Mouse (Mus musculus) forebrain, embryonic 11.5 days (tissue): ENCODE measurements around the gene Marf1. TPM values are rescaled to one million over a fixed set of nuclear protein-coding genes. Genes with fewer than 3 reads are reported as not detected.
"Not testable (repeated sequence)": the region's sequence is repeated elsewhere in the genome, so short reads cannot be mapped to it uniquely, and the experiment has no call there.

Source experiments
- ATAC-seq: fragments of 200-750 bp; cut with Nextera tagmentation; replicated peaks from 2 replicates; pipeline ENCODE4 v1.8.0; 2017; ENCODE audit warnings: moderate TSS enrichment; ENCODE audit not compliant: low FRiP score
- DNase-seq: peaks from one replicate; pipeline ENCODE4 v3.0.0-alpha.2; 2017; ENCODE audit warnings: low spot score
- H3K27ac ChIP-seq: fragments of 300-500 bp; sonication (generic); 2 replicates; pipeline ENCODE4 v1.5.1; 2014; ENCODE audit warnings: low read depth, low read length
- H3K27me3 ChIP-seq: fragments of 300-500 bp; sonication (generic); 2 replicates; pipeline ENCODE4 v1.6.1; 2014; ENCODE audit warnings: mild to moderate bottlenecking, low read length, mixed read lengths; ENCODE audit not compliant: control insufficient read depth, insufficient read depth
- H3K36me3 ChIP-seq: fragments of 300-500 bp; sonication (generic); 2 replicates; pipeline ENCODE4 v1.6.1; 2014; ENCODE audit warnings: mild to moderate bottlenecking, low read length, moderate library complexity, mixed read lengths; ENCODE audit not compliant: control insufficient read depth, insufficient read depth
- H3K4me1 ChIP-seq: fragments of 300-500 bp; sonication (generic); replicated peaks from 2 replicates; pipeline ENCODE4 v1.6.1; 2014; ENCODE audit warnings: low read length, mixed read lengths; ENCODE audit not compliant: control insufficient read depth, insufficient read depth
- H3K4me2 ChIP-seq: fragments of 300-500 bp; sonication (generic); 2 replicates; pipeline ENCODE4 v1.6.1; 2014; ENCODE audit warnings: low read depth, mild to moderate bottlenecking, low read length, moderate library complexity, mixed read lengths; ENCODE audit not compliant: severe bottlenecking
- H3K4me3 ChIP-seq: fragments of 300-500 bp; sonication (generic); 2 replicates; pipeline ENCODE4 v1.5.1; 2014; ENCODE audit warnings: low read depth, low read length
- H3K9ac ChIP-seq: fragments of 300-500 bp; sonication (generic); 2 replicates; pipeline ENCODE4 v1.6.1; 2014; ENCODE audit warnings: low read length
- H3K9me3 ChIP-seq: fragments of 300-500 bp; sonication (generic); 2 replicates; pipeline ENCODE4 v1.6.1; 2016; ENCODE audit warnings: low read length, mixed read lengths; ENCODE audit not compliant: control insufficient read depth
- WGBS: fragments of 180-500 bp; shearing (Covaris S2); extraction: QIAGEN DNeasy Blood & Tissue Kit; methylation state at CpG from one replicate; pipeline ENCODE4 v1.1.7; 2014; 5-methylcytosine and 5-hydroxymethylcytosine counted together
- microRNA counts: library from miRNA; unstranded; fragments of <30 nt; microRNA quantifications from one replicate; lab custom pipeline; 2015
- microRNA-seq: library from miRNA; unstranded; fragments of <30 nt; microRNA quantifications from one replicate; pipeline ENCODE4, GENCODE M21; 2016; ENCODE audit not compliant: insufficient number of aligned reads
- polyA plus RNA-seq: library from polyadenylated mRNA; unstranded; fragments of >200 nt; fragmentation: Nextera tagmentation; extraction: Ambion mirVana; gene quantifications from 2 replicates; pipeline ENCODE4 v1.2.1, GENCODE M21; 2014

Marf1 gene
- polyA plus RNA-seq, 1 experiment from 2014 or later = 16.0 TPM

- ATAC-seq (no peak), DNase-seq (no peak)
- WGBS = 92% methylated on average over 2 of the region's 2 CpGs
Measured at GRCm38 (mm10) chr16:14082925-14083324, 80.2 kb downstream of the Marf1 start.

GRCm38 (mm10) chr16:14070471-14071169, 92.5 kb downstream of the Marf1 start:
- WGBS = 77% methylated on average over 5 of the region's 5 CpGs
- Histone ChIP-seq H3K36me3 (no peaks in the 10 kb centered on the region), H3K9me3 (no peaks in the 10 kb centered on the region), H3K4me3 (no peak overlapping the region), H3K9ac (no peak overlapping the region), H3K27me3 (no peaks in the 10 kb centered on the region), H3K27ac (no peak overlapping the region), H3K4me2 (no peak overlapping the region), H3K4me1 (no peaks in the 10 kb centered on the region)
- ATAC-seq (no peak), DNase-seq (no peak)

More at GRCm38 (mm10) chr16:14082925-14083324, 80.2 kb downstream of the Marf1 start:
- Histone ChIP-seq H3K4me2 (no peak overlapping the region), H3K27me3 (no peaks in the 10 kb centered on the region), H3K36me3 (no peaks in the 10 kb centered on the region), H3K27ac (no peak overlapping the region), H3K9ac (no peak overlapping the region), H3K4me1 (no peaks in the 10 kb centered on the region), H3K4me3 (no peak overlapping the region), H3K9me3 (no peaks in the 10 kb centered on the region)

- H3K4me1 ChIP-seq, DNase-seq, H3K4me3 ChIP-seq, H3K27ac ChIP-seq, H3K27me3 ChIP-seq, H3K9ac ChIP-seq, H3K9me3 ChIP-seq, H3K36me3 ChIP-seq, ATAC-seq, H3K4me2 ChIP-seq: not testable (repeated sequence)
- WGBS = 87% methylated on average over 2 of the region's 2 CpGs
Measured at GRCm38 (mm10) chr16:14068701-14069100, 94.5 kb downstream of the Marf1 start.

GRCm38 (mm10) chr16:14066571-14066970, 96.6 kb downstream of the Marf1 start:
- not testable (repeated sequence) for H3K27me3 ChIP-seq, ATAC-seq
- WGBS = 87% methylated on average over 4 of the region's 4 CpGs

GRCm38 (mm10) chr16:14059869-14060268, 103.3 kb downstream of the Marf1 start:
- 83% methylated on average over 5 of the region's 5 CpGs for WGBS
- Histone ChIP-seq H3K4me2 (no peak overlapping the region), H3K4me3 (no peak overlapping the region), H3K27ac (no peak overlapping the region), H3K36me3 (no peaks in the 10 kb centered on the region), H3K9ac (no peak overlapping the region), H3K27me3 (no peaks in the 10 kb centered on the region), H3K4me1 (peaks cover 7% of the 10 kb centered on the region), H3K9me3 (no peaks in the 10 kb centered on the region)
- ATAC-seq (no peak), DNase-seq (no peak)

More at GRCm38 (mm10) chr16:14066571-14066970, 96.6 kb downstream of the Marf1 start:
- not testable (repeated sequence) for H3K4me3 ChIP-seq, H3K36me3 ChIP-seq, DNase-seq, H3K4me1 ChIP-seq, H3K9me3 ChIP-seq, H3K9ac ChIP-seq, H3K27ac ChIP-seq, H3K4me2 ChIP-seq

MicroRNAs encoded within 50 kb of the gene (microRNA counts, 519-probe panel; counts per million panel counts)
- 4,970 counts per million, percentile 53 among the panel's probes with 10 or more counts for microRNA mmu-miR-484 (lab: Ali Mortazavi, UCI)

Small RNA genes within 50 kb of the gene (microRNA-seq; reads per million reads assigned to microRNA genes)
- gene Gm27671 (not detected), gene Mir484 (2,633 reads per million, percentile 79 among the genes with 10 or more reads in this experiment)

Other genes with a start within 250 kb of the Marf1 start
- gene 2900011O08Rik, start 176.7 kb downstream of the Marf1 start, polyA plus RNA-seq = 28.6 and 30.3 TPM in 2 replicates
- 0.72 and 1.1 TPM in 2 replicates for gene Ifitm7, start 176.5 kb downstream of the Marf1 start, polyA plus RNA-seq
- gene Nde1, start 76 bp downstream of the Marf1 start, polyA plus RNA-seq = 199 and 201 TPM in 2 replicates
- 0.09 and 0.12 TPM in 2 replicates for gene Myh11, start 128.0 kb upstream of the Marf1 start, polyA plus RNA-seq
- gene Fopnl, start 154.1 kb upstream of the Marf1 start, polyA plus RNA-seq = 168 and 174 TPM in 2 replicates
- gene Abcc1, start 198.2 kb upstream of the Marf1 start, polyA plus RNA-seq = 9.5 and 9.6 TPM in 2 replicates